Mouse (Mus musculus): ENCODE measurements around the gene Polrmt. TPM values are rescaled to one million over a fixed set of nuclear protein-coding genes. Genes with fewer than 3 reads are reported as not detected.
A peak's percentile ranks its signal among the peaks of the same experiment; 100 is the strongest.

Gene Polrmt
- total and polyA plus RNA-seq, 2 experiments from 2014 or later: 29.7 to 36.5 TPM

- ATAC-seq (no peak), DNase-seq (ENCODE audit: low spot score) (no peak)
- H3K4me2 ChIP-seq (ENCODE audit: low read depth, low read length): no peak overlapping the region
- H3K36me3 ChIP-seq (ENCODE audit: insufficient read depth, low read length): no peaks in the 10 kb centered on the region
- no peaks in the 10 kb centered on the region for H3K9me3 ChIP-seq (ENCODE audit: low read length)
- H3K27me3 ChIP-seq (ENCODE audit: insufficient read depth, low read length): no peaks in the 10 kb centered on the region
- WGBS: 83% methylated on average over 7 of the region's 7 CpGs
- TF ChIP-seq CTCF (IDR thresholded peaks at IDR 0.05; ENCODE audit: low read depth): no peak
- no peak overlapping the region for H3K27ac ChIP-seq
- no peak overlapping the region for H3K9ac ChIP-seq (replicated peaks; ENCODE audit: low read length)
- 0 out of 2 replicates have a peak, but pooled peaks cover 3% of the 10 kb centered on the region for H3K4me1 ChIP-seq (ENCODE audit: insufficient read depth, low read length)
- H3K4me3 ChIP-seq (ENCODE audit: low read length): no peak overlapping the region
Observed at GRCm38 (mm10) chr10:79723692-79724091, 22.7 kb downstream of the Polrmt start.

- ATAC-seq: peak; percentile 77
- no peaks in the 10 kb centered on the region for H3K9me3 ChIP-seq (ENCODE audit: low read length)
- no peak for TF ChIP-seq CTCF (IDR thresholded peaks at IDR 0.05; ENCODE audit: low read depth)
Observed at GRCm38 (mm10) chr10:79723047-79723446, 23.3 kb downstream of the Polrmt start.

GRCm38 (mm10) chr10:79721089-79721488 lies 25.3 kb downstream of the Polrmt start:
- no peak overlapping the region for H3K4me2 ChIP-seq (ENCODE audit: low read depth, low read length)
- 0 out of 2 replicates have a peak, but pooled peaks cover 3% of the 10 kb centered on the region for H3K4me1 ChIP-seq (ENCODE audit: insufficient read depth, low read length)
- H3K27ac ChIP-seq: no peak overlapping the region
- H3K9ac ChIP-seq (replicated peaks; ENCODE audit: low read length): no peak overlapping the region
- DNase-seq (ENCODE audit: low spot score): no peak
- H3K4me3 ChIP-seq (ENCODE audit: low read length): no peak overlapping the region
- no peak for TF ChIP-seq CTCF (IDR thresholded peaks at IDR 0.05; ENCODE audit: low read depth)
- no peaks in the 10 kb centered on the region for H3K36me3 ChIP-seq (ENCODE audit: insufficient read depth, low read length)
- no peaks in the 10 kb centered on the region for H3K27me3 ChIP-seq (ENCODE audit: insufficient read depth, low read length)
- no peak for ATAC-seq
- H3K9me3 ChIP-seq (ENCODE audit: low read length): no peaks in the 10 kb centered on the region
- WGBS: 52% methylated on average over 5 of the region's 5 CpGs

More at GRCm38 (mm10) chr10:79723047-79723446, 23.3 kb downstream of the Polrmt start:
- peak; percentile 60 for DNase-seq (ENCODE audit: low spot score)
- Histone ChIP-seq H3K27me3 (ENCODE audit: insufficient read depth, low read length) (no peaks in the 10 kb centered on the region), H3K9ac (replicated peaks; ENCODE audit: low read length) (no peak overlapping the region), H3K36me3 (ENCODE audit: insufficient read depth, low read length) (no peaks in the 10 kb centered on the region), H3K4me2 (ENCODE audit: low read depth, low read length) (no peak overlapping the region), H3K27ac (no peak overlapping the region; the same call in 1 of the 2 replicates), H3K4me3 (ENCODE audit: low read length) (no peak overlapping the region), H3K4me1 (ENCODE audit: insufficient read depth, low read length) (0 out of 2 replicates have a peak, but pooled peaks cover 3% of the 10 kb centered on the region)
- 30% methylated on average over 6 of the region's 6 CpGs for WGBS

- H3K27me3 ChIP-seq (ENCODE audit: insufficient read depth, low read length): no peaks in the 10 kb centered on the region
- ATAC-seq: peak; percentile 30; the same call in 1 of the 2 replicates
- H3K4me3 ChIP-seq (ENCODE audit: low read length): peak overlapping the region; percentile 76
Observed at GRCm38 (mm10) chr10:79717640-79718357, 28.6 kb downstream of the Polrmt start.

GRCm38 (mm10) chr10:79716988-79717355 lies 29.4 kb downstream of the Polrmt start:
- H3K4me2 ChIP-seq (ENCODE audit: low read depth, low read length): peak overlapping the region; percentile 88
- ATAC-seq: no peak; the same call in 1 of the 2 replicates
- DNase-seq (ENCODE audit: low spot score): peak; percentile 39
- TF ChIP-seq CTCF (IDR thresholded peaks at IDR 0.05; ENCODE audit: low read depth): no peak
- 0 out of 2 replicates have a peak, but pooled peaks cover 1% of the 10 kb centered on the region for H3K4me1 ChIP-seq (ENCODE audit: insufficient read depth, low read length)
- peak overlapping the region; percentile 76 for H3K4me3 ChIP-seq (ENCODE audit: low read length)
- peak overlapping the region; percentile 76 for H3K27ac ChIP-seq
- 1% methylated on average over 43 of the region's 44 CpGs for WGBS
- no peaks in the 10 kb centered on the region for H3K27me3 ChIP-seq (ENCODE audit: insufficient read depth, low read length)
- H3K9me3 ChIP-seq (ENCODE audit: low read length): no peaks in the 10 kb centered on the region
- H3K36me3 ChIP-seq (ENCODE audit: insufficient read depth, low read length): peaks cover 2% of the 10 kb centered on the region; the same call in 1 of the 2 replicates
- H3K9ac ChIP-seq (replicated peaks; ENCODE audit: low read length): peak overlapping the region; percentile 82

More at GRCm38 (mm10) chr10:79717640-79718357, 28.6 kb downstream of the Polrmt start:
- H3K4me1 ChIP-seq (ENCODE audit: insufficient read depth, low read length): 0 out of 2 replicates have a peak, but pooled peaks cover 3% of the 10 kb centered on the region
- peak overlapping the region; percentile 88 for H3K4me2 ChIP-seq (ENCODE audit: low read depth, low read length)
- peak; percentile 54 for DNase-seq (ENCODE audit: low spot score)
- no peaks in the 10 kb centered on the region for H3K9me3 ChIP-seq (ENCODE audit: low read length)
- H3K27ac ChIP-seq: 0 out of 2 replicates have a peak overlapping the region, but pooled peaks have one; percentile 76
- TF ChIP-seq CTCF (IDR thresholded peaks at IDR 0.05; ENCODE audit: low read depth): no peak
- peak overlapping the region; percentile 82 for H3K9ac ChIP-seq (replicated peaks; ENCODE audit: low read length)
- no peaks in the 10 kb centered on the region for H3K36me3 ChIP-seq (ENCODE audit: insufficient read depth, low read length)
- 3% methylated on average over 42 of the region's 43 CpGs for WGBS

- 1% methylated on average over 64 of the region's 91 CpGs for WGBS
- ATAC-seq (peak; percentile 60), DNase-seq (ENCODE audit: low spot score) (peak; percentile 68)
- TF ChIP-seq CTCF (IDR thresholded peaks at IDR 0.05; ENCODE audit: low read depth): no peak
- Histone ChIP-seq H3K27me3 (ENCODE audit: insufficient read depth, low read length) (no peaks in the 10 kb centered on the region), H3K9ac (replicated peaks; ENCODE audit: low read length) (peak within 1 kb of the TSS; percentile 82), H3K4me1 (ENCODE audit: insufficient read depth, low read length) (no peaks in the 10 kb centered on the region), H3K9me3 (ENCODE audit: low read length) (no peaks in the 10 kb centered on the region), H3K4me3 (ENCODE audit: low read length) (peak within 1 kb of the TSS; percentile 76), H3K4me2 (ENCODE audit: low read depth, low read length) (peak within 1 kb of the TSS; percentile 88), H3K27ac (peak within 1 kb of the TSS; percentile 76), H3K36me3 (ENCODE audit: insufficient read depth, low read length) (peaks cover 8% of the 10 kb centered on the region; the same call in 1 of the 2 replicates)
Observed at GRCm38 (mm10) chr10:79716254-79716987, 30.0 kb downstream of the Polrmt start, which contains the start of gene Hcn2. Gene Hcn2 (plus strand): TSS chr10:79716634.

Data from hindbrain, postnatal 0 days (tissue).